Mouse (Mus musculus) lung, postnatal 0 days (tissue): ENCODE measurements around the gene Tub.

Source experiments
- CTCF ChIP-seq: IDR thresholded peaks from 2 replicates; pipeline ENCODE4 v1.5.1; 2016; ENCODE audit warnings: antibody characterized with exemption, mild to moderate bottlenecking
- EP300 ChIP-seq: IDR thresholded peaks from 2 replicates; pipeline ENCODE4 v1.6.1; 2016; ENCODE audit warnings: antibody characterized with exemption, mild to moderate bottlenecking, control low read depth

DNA sequence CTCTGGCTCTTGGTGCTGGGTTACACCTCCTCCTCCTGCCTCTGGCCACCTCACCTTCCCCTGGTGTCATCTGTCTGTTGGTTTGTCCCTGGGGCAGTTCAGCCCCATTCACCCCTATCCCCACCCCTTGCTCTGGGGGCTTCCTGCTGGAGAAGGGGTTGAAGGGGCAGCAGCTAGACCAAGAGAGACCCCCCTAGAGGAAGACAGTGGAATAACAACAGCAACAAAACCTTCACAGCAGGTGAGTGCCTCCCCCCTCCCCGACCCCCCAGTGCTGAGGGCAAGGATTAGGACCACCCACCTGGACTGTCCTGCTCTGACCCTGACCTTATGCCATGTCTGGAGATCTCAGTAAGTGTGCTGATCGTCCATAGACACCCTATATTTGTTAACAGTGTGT, 15.8 kb downstream of the Tub start:
- no peak for TF ChIP-seq EP300
- peak; percentile 40 for TF ChIP-seq CTCF
